In the genomic region with DNA sequence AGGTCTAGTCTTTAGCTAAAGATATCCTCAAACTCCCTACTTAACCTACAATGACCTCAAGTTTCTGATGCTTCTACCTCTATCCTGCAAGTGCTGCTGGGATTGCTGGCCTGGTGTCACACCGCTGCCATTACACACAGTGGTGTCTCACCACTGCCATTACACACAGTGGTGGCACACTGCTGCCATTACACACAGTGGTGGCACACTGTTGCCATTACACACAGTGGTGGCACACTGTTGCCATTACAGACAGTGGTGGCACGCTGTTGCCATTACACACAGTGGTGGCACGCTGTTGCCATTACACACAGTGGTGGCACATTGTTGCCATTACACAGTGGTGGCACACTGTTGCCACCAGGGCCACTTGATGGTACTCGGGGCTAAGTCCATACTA, we compare ENCODE assay signal across 24 mouse cellular contexts. TPM values are rescaled to one million over a fixed set of nuclear protein-coding genes. Genes with fewer than 3 reads are reported as not detected.
DNase-seq lines count a peak whose midpoint lies in the region; ATAC-seq and TF ChIP-seq lines count a peak whose summit lies in the region.
"Had no signal": no experiment of that assay in that cellular context is flagged by ENCODE, and none has a peak within 500 bp of the region (broad histone marks: within the 10 kb centered on the region; RNA-seq: fewer than 3 reads in every experiment).

No protein-coding gene starts in this region.

- peak; percentile 44 for TF ChIP-seq CTCF in liver, postnatal 0 days (IDR thresholded peaks at IDR 0.05; ENCODE audit: low read depth)

- no peak overlapping the region for H3K4me3 ChIP-seq in liver, postnatal 0 days (ENCODE audit: low read depth, low read length)
- H3K4me3 ChIP-seq: erythroblast, embryonic 14.5 days; forebrain, embryonic 15.5 days; heart, embryonic 10.5 days; hindbrain, embryonic 13.5 days; left cerebral cortex, adult 2 months; liver, embryonic 15.5 days; midbrain, embryonic 12.5 days; myocyte; stomach, embryonic 15.5 days had no signal

- H3K27me3 ChIP-seq in liver, postnatal 0 days (ENCODE audit: insufficient read depth, low read length) = peaks cover 6% of the 10 kb centered on the region; the same call in 1 of the 2 replicates
- H3K27me3 ChIP-seq: forebrain, embryonic 15.5 days; stomach, embryonic 15.5 days had no signal

- H3K4me2 ChIP-seq in liver, postnatal 0 days (ENCODE audit: low read depth, low read length) = no peak overlapping the region
- H3K4me2 ChIP-seq: forebrain, embryonic 15.5 days; hindbrain, embryonic 13.5 days; liver, embryonic 15.5 days; midbrain, embryonic 12.5 days; stomach, embryonic 15.5 days had no signal

- H3K4me1 ChIP-seq in liver, postnatal 0 days (ENCODE audit: insufficient read depth) = peaks cover 14% of the 10 kb centered on the region

- ATAC-seq in liver, postnatal 0 days = no peak
- ATAC-seq: forebrain, embryonic 15.5 days had no signal

- peaks cover 5% of the 10 kb centered on the region for H3K36me3 ChIP-seq in liver, postnatal 0 days (replicated peaks; ENCODE audit: insufficient read depth, low read length)
- H3K36me3 ChIP-seq: forebrain, embryonic 15.5 days; heart, embryonic 10.5 days; hindbrain, embryonic 13.5 days; midbrain, embryonic 12.5 days; stomach, embryonic 15.5 days had no signal

- WGBS in liver, postnatal 0 days (ENCODE audit: insufficient replicate concordance) = 93% methylated on average over 4 of the region's 4 CpGs

- peak; percentile 53 for DNase-seq in heart, adult 11 months
- DNase-seq in heart, adult 18-20 months = no peak
- no peak for DNase-seq in liver, postnatal 0 days
- DNase-seq in liver (no peak), R1 (ENCODE audit: low read depth, low spot score) (peak; percentile 16)
- DNase-seq in naive thymus-derived CD4-positive, alpha-beta T cell, adult 2 months (ENCODE audit: low read depth) = peak; percentile 42
- DNase-seq in frontal cortex, postnatal 36 days (ENCODE audit: low spot score in 2 of 2) = no peak
- DNase-seq in ovary, postnatal 14 days (ENCODE audit: low spot score) = no peak
- DNase-seq: adrenal gland, adult 2 months; cerebellum, adult 11 months; cerebellum, postnatal 14 days; gastrocnemius, postnatal 10 days; heart, postnatal 10 days; lung, postnatal 4 days; spleen, adult 18-20 months had no signal

- TF ChIP-seq EP300 in liver, postnatal 0 days (IDR thresholded peaks at IDR 0.05; ENCODE audit: low read depth) = no peak

- H3K9ac ChIP-seq in liver, postnatal 0 days (replicated peaks) = no peak overlapping the region
- H3K9ac ChIP-seq: forebrain, embryonic 15.5 days; hindbrain, embryonic 13.5 days; liver, embryonic 15.5 days; midbrain, embryonic 12.5 days; stomach, embryonic 15.5 days had no signal

- no peaks in the 10 kb centered on the region for H3K9me3 ChIP-seq in liver, postnatal 0 days (ENCODE audit: low read length)
- H3K9me3 ChIP-seq: forebrain, embryonic 15.5 days; heart, embryonic 10.5 days; hindbrain, embryonic 13.5 days; liver, embryonic 15.5 days; midbrain, embryonic 12.5 days; stomach, embryonic 15.5 days had no signal

- H3K27ac ChIP-seq in liver, postnatal 0 days (ENCODE audit: low read depth) = no peak overlapping the region
- H3K27ac ChIP-seq: forebrain, embryonic 15.5 days; heart, embryonic 10.5 days; hindbrain, embryonic 13.5 days; left cerebral cortex, adult 2 months; liver, embryonic 15.5 days; midbrain, embryonic 12.5 days; stomach, embryonic 15.5 days had no signal

RNA-seq across cellular contexts. Expression of gene Mylip, which starts 2.3 kb away (rescaled TPM):
- 10 to 100 TPM; 21.1 to 27.0 TPM for total RNA-seq in heart, adult 18-20 months (2021)
- polyA plus RNA-seq in liver, postnatal 0 days (2015; fragmentation: Nextera tagmentation; extraction: Ambion mirVana) = 6.9 and 7.4 TPM in 2 replicates

Comparison
In these comparisons a context has a peak if more than half of its experiments do, and no peak if none do; other contexts are left out.
1. DNase-seq: peak in heart, adult 11 months (single experiment), R1 (single experiment) and naive thymus-derived CD4-positive, alpha-beta T cell, adult 2 months (single experiment); none in heart, adult 18-20 months (0 of 2), liver, postnatal 0 days (single experiment), liver (single experiment), frontal cortex, postnatal 36 days (0 of 2) and ovary, postnatal 14 days (single experiment).